Mouse (Mus musculus) olfactory bulb, adult 2 months (tissue): ENCODE measurements at regions not wholly inside any gene's neighbourhood (a gene's known extent, or its start where the extent isn't known, plus 50 kb on each side); places are given as distances from the start of the nearest gene placed in this dataset.

Source experiments
- CTCF ChIP-seq: fragments of 200-500 bp; IDR thresholded peaks from 2 replicates; pipeline ENCODE4 v1.5.1; 2012; ENCODE audit warnings: low read depth, mild to moderate bottlenecking, low read length, moderate library complexity; ENCODE audit not compliant: insufficient read depth
- POLR2A ChIP-seq: fragments of 200-500 bp; IDR thresholded peaks from 2 replicates; pipeline ENCODE4 v1.6.1; 2012; ENCODE audit warnings: mild to moderate bottlenecking, low read depth, low read length, moderate library complexity; ENCODE audit not compliant: insufficient read depth

GRCm38 (mm10) chr8:90123101-90123500, 225.0 kb downstream of the Tox3 start:
- TF ChIP-seq CTCF: no peak
- TF ChIP-seq POLR2A: no peak
